Mouse (Mus musculus) E14TG2a.4 (cell line): ENCODE results near the gene Cenpi.

Source experiments
- CTCF ChIP-seq: conservative IDR thresholded peaks from 2 replicates; pipeline ENCODE4 v1.5.1; 2014; ENCODE audit warnings: low read length
- NANOG ChIP-seq: IDR thresholded peaks from 2 replicates; pipeline ENCODE4 v1.6.1; 2014; ENCODE audit warnings: borderline replicate concordance, low read length, mixed read lengths
- POU5F1 ChIP-seq: IDR thresholded peaks from 2 replicates; pipeline ENCODE4 v1.6.1; 2014; ENCODE audit warnings: low read length, borderline replicate concordance

- TF ChIP-seq CTCF (no peak), POU5F1 (no peak), NANOG (no peak)
Measured at GRCm38 (mm10) chrX:134412096-134412495, 104.2 kb downstream of the Cenpi start.
